Mouse (Mus musculus): ENCODE results near the gene Tnfrsf25.

Tnfrsf25 gene

GRCm38 (mm10) chr4:152140441-152140840 is 24.7 kb downstream of the Tnfrsf25 start:
- in situ Hi-C loops (cut with MboI, MseI) = no loop called here

- in situ Hi-C loops (cut with MboI, MseI) = no loop called here
Observed at GRCm38 (mm10) chr4:152141521-152142135, 25.9 kb downstream of the Tnfrsf25 start.

GRCm38 (mm10) chr4:152143632-152144031 is 27.9 kb downstream of the Tnfrsf25 start:
- in situ Hi-C loops (cut with MboI, MseI) = no loop called here

- in situ Hi-C loops (cut with MboI, MseI) = no loop called here
Observed at GRCm38 (mm10) chr4:152145473-152145872, 29.7 kb downstream of the Tnfrsf25 start.

- in situ Hi-C loops (cut with MboI, MseI) = no loop called here
Observed at GRCm38 (mm10) chr4:152146033-152146827, 30.5 kb downstream of the Tnfrsf25 start.

- in situ Hi-C loops (cut with MboI, MseI) = no loop called here
Observed at GRCm38 (mm10) chr4:152150546-152150945, 34.8 kb downstream of the Tnfrsf25 start.

- in situ Hi-C loops (cut with MboI, MseI) = no loop called here
Observed at GRCm38 (mm10) chr4:152151451-152151965, 35.8 kb downstream of the Tnfrsf25 start.

GRCm38 (mm10) chr4:152151966-152152544 is 36.3 kb downstream of the Tnfrsf25 start, which contains the start of gene Espn:
TSS of gene Espn (minus strand) at chr4:152152371.
- in situ Hi-C loops (cut with MboI, MseI) = no loop called here

GRCm38 (mm10) chr4:152153771-152154177 is 38.0 kb downstream of the Tnfrsf25 start:
- in situ Hi-C loops (cut with MboI, MseI) = no loop called here

GRCm38 (mm10) chr4:152155019-152155418 is 39.3 kb downstream of the Tnfrsf25 start:
- in situ Hi-C loops (cut with MboI, MseI) = no loop called here

GRCm38 (mm10) chr4:152157779-152158584 is 42.2 kb downstream of the Tnfrsf25 start:
- in situ Hi-C loops (cut with MboI, MseI) = no loop called here

GRCm38 (mm10) chr4:152158585-152159284 is 43.0 kb downstream of the Tnfrsf25 start, which contains the start of gene Hes2:
TSS of gene Hes2 (plus strand) at chr4:152158867.
- in situ Hi-C loops (cut with MboI, MseI) = no loop called here

GRCm38 (mm10) chr4:152159285-152159678 is 43.5 kb downstream of the Tnfrsf25 start:
- in situ Hi-C loops (cut with MboI, MseI) = no loop called here

- in situ Hi-C loops (cut with MboI, MseI) = no loop called here
Observed at GRCm38 (mm10) chr4:152160748-152161147, 45.0 kb downstream of the Tnfrsf25 start.

GRCm38 (mm10) chr4:152161601-152162000 is 45.9 kb downstream of the Tnfrsf25 start:
- in situ Hi-C loops (cut with MboI, MseI) = no loop called here

- in situ Hi-C loops (cut with MboI, MseI) = no loop called here
Observed at GRCm38 (mm10) chr4:152162748-152163147, 47.0 kb downstream of the Tnfrsf25 start.

GRCm38 (mm10) chr4:152165036-152165931 is 49.5 kb downstream of the Tnfrsf25 start:
- in situ Hi-C loops (cut with MboI, MseI) = no loop called here

- in situ Hi-C loops (cut with MboI, MseI) = no loop called here
Observed at GRCm38 (mm10) chr4:152168052-152168451, 52.3 kb downstream of the Tnfrsf25 start.

- in situ Hi-C loops (cut with MboI, MseI) = no loop called here
Observed at GRCm38 (mm10) chr4:152169103-152169502, 53.4 kb downstream of the Tnfrsf25 start.
